Mouse (Mus musculus) forebrain, embryonic 14.5 days (tissue): ENCODE results near the gene Pcgf2. TPM values are rescaled to one million over a fixed set of nuclear protein-coding genes. Genes with fewer than 3 reads are reported as not detected.

Experiments
- ATAC-seq: fragments of 200-750 bp; cut with Nextera tagmentation; 2 replicates; pipeline ENCODE4 v1.8.0; 2017; ENCODE audit warnings: mild to moderate bottlenecking, moderate library complexity
- DNase-seq: peaks from one replicate; pipeline ENCODE4 v3.0.0-alpha.2; 2015; ENCODE audit warnings: low spot score
- H3K27ac ChIP-seq: fragments of 300-500 bp; sonication (generic); 2 replicates; pipeline ENCODE4 v1.5.1; 2014; ENCODE audit warnings: low read depth, mild to moderate bottlenecking, control low read depth, low read length, moderate library complexity
- H3K27me3 ChIP-seq: fragments of 300-500 bp; sonication (generic); replicated peaks from 2 replicates; pipeline ENCODE4 v1.6.1; 2014; ENCODE audit warnings: low read length, control low read depth, mixed read lengths; ENCODE audit not compliant: control insufficient read depth, insufficient read depth
- H3K36me3 ChIP-seq: fragments of 300-500 bp; sonication (generic); 2 replicates; pipeline ENCODE4 v1.6.1; 2014; ENCODE audit warnings: low read length, control low read depth; ENCODE audit not compliant: control insufficient read depth, insufficient read depth
- H3K4me1 ChIP-seq: fragments of 300-500 bp; sonication (generic); 2 replicates; pipeline ENCODE4 v1.6.1; 2014; ENCODE audit warnings: antibody characterized with exemption, low read length, control low read depth; ENCODE audit not compliant: control insufficient read depth, insufficient read depth
- H3K4me2 ChIP-seq: fragments of 300-500 bp; sonication (generic); 2 replicates; pipeline ENCODE4 v1.6.1; 2014; ENCODE audit warnings: mild to moderate bottlenecking, control low read depth, low read length
- H3K4me3 ChIP-seq: fragments of 300-500 bp; sonication (generic); 2 replicates; pipeline ENCODE4 v1.5.1; 2014; ENCODE audit warnings: low read depth, low read length, control low read depth
- H3K9ac ChIP-seq: fragments of 300-500 bp; sonication (generic); 2 replicates; pipeline ENCODE4 v1.6.1; 2014; ENCODE audit warnings: mild to moderate bottlenecking, low read length, control low read depth, moderate library complexity
- H3K9me3 ChIP-seq: fragments of 300-500 bp; sonication (generic); replicated peaks from 2 replicates; pipeline ENCODE4 v1.6.1; 2016; ENCODE audit warnings: low read length, control low read depth, mixed read lengths; ENCODE audit not compliant: control insufficient read depth
- WGBS: fragments of 180-500 bp; shearing (Covaris S2); extraction: QIAGEN DNeasy Blood & Tissue Kit; methylation state at CpG from one replicate; pipeline ENCODE4 v1.1.7; 2014; 5-methylcytosine and 5-hydroxymethylcytosine counted together
- polyA plus RNA-seq: library from polyadenylated mRNA; unstranded; fragments of >200 nt; fragmentation: Nextera tagmentation; extraction: Ambion mirVana; gene quantifications from 2 replicates; pipeline ENCODE4 v1.2.1, GENCODE M21; 2014

Gene Pcgf2
- polyA plus RNA-seq, 1 experiment from 2014 or later: 17.6 TPM

DNA sequence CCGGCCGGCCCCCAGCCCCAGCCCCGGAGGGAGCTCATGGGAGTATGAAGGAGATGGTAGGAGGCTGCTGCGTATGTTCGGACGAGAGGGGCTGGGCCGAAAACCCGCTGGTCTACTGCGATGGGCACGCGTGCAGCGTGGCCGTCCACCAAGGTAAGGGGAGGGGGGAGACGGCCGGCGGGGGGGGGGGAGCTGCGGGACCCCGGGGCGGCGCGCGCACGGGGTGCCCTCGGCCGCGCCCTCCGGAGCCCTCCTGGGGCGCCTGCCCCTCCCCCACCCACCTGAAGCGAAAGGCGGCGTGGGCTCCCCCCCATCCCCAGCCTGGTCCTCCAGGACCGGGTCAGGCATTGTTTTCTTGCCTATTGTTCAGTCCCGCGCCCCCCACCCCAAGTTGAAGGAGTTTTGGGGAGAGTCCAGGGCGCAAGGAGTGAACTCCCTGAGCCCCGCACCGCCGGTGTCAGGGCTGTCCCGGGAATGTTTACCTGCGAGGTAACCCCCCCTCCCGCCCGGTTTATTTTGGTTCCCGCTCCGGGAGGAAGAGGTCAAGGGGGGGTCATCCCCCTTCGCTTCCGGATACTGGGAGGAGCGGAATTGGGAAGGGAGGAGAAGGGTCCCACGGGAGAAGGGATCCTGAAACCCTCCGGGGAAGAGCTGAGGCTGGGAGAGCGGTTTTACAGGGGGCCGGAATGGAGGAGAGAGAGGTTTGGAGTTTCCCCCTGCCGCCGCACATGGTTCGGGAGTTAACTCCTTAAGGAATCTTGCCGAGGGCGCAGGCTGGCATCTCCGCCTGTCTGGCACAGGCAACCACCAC is 36.6 kb downstream of the Pcgf2 start:
- ATAC-seq (peak; percentile 32), DNase-seq (peak; percentile 73)
- under 1% methylated on average over 31 of the region's 57 CpGs for WGBS
- peaks cover 21% of the 10 kb centered on the region for H3K36me3 ChIP-seq
- H3K9me3 ChIP-seq: no peaks in the 10 kb centered on the region
- H3K27ac ChIP-seq: peak overlapping the region; percentile 82
- H3K4me1 ChIP-seq: peaks cover 27% of the 10 kb centered on the region
- peak overlapping the region; percentile 69 for H3K4me3 ChIP-seq
- H3K4me2 ChIP-seq: peak overlapping the region; percentile 79
- H3K9ac ChIP-seq: peak overlapping the region; percentile 89
- H3K27me3 ChIP-seq: peaks cover 17% of the 10 kb centered on the region

GRCm38 (mm10) chr11:97662893-97663527 is 37.3 kb downstream of the Pcgf2 start, which contains the start of gene Mllt6:
Gene Mllt6 (plus strand): TSS chr11:97663414.
- H3K27me3 ChIP-seq: peaks cover 17% of the 10 kb centered on the region
- H3K9me3 ChIP-seq: no peaks in the 10 kb centered on the region
- H3K4me3 ChIP-seq: peak within 1 kb of the TSS; percentile 69
- peak; percentile 65 for ATAC-seq
- WGBS: under 1% methylated on average over 32 of the region's 76 CpGs
- H3K4me2 ChIP-seq: peak within 1 kb of the TSS; percentile 79
- H3K36me3 ChIP-seq: peaks cover 16% of the 10 kb centered on the region
- H3K27ac ChIP-seq: peak within 1 kb of the TSS; percentile 82
- H3K9ac ChIP-seq: peak within 1 kb of the TSS; percentile 89
- H3K4me1 ChIP-seq: peaks cover 27% of the 10 kb centered on the region
- DNase-seq: peak; percentile 93

GRCm38 (mm10) chr11:97662207-97662892 is 37.9 kb downstream of the Pcgf2 start:
- H3K27ac ChIP-seq: no peak overlapping the region

DNA sequence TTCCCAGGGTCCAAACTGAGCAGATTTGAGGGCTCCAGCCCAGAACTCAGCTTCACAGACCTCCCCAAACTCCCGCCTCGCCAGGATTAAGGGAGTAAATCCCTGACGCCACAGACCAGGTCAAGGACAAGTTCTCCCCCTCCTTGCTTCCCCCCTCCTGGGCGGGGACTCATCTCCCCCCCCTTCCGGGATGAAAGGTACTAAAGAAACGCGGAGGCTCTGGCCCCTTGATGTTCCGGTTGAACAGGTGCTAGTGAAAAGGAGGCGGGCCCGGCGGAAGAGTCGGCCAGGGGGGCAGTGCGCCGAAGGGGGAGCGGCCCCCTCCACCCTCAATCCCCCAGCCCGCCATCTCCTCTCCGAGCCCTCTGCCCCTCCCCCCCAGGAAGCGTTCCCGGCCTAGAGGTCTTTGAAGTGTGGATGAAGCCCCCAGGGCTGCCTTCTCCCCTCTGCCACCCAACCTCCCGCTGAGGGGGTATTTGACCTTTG is 38.6 kb downstream of the Pcgf2 start:
- Histone ChIP-seq H3K9ac (no peak overlapping the region; the same call in 1 of the 2 replicates), H3K4me1 (peaks cover 27% of the 10 kb centered on the region), H3K27ac (no peak overlapping the region), H3K27me3 (peaks cover 17% of the 10 kb centered on the region), H3K9me3 (no peaks in the 10 kb centered on the region), H3K4me2 (peak overlapping the region; percentile 79), H3K4me3 (peak overlapping the region; percentile 17), H3K36me3 (peaks cover 6% of the 10 kb centered on the region)
- DNase-seq (no peak), ATAC-seq (no peak)
- 1% methylated on average over 20 of the region's 20 CpGs for WGBS

More at GRCm38 (mm10) chr11:97662207-97662892, 37.9 kb downstream of the Pcgf2 start:
- peaks cover 27% of the 10 kb centered on the region for H3K4me1 ChIP-seq
- peaks cover 17% of the 10 kb centered on the region for H3K27me3 ChIP-seq
- peak overlapping the region; percentile 79 for H3K4me2 ChIP-seq
- 3% methylated on average over 21 of the region's 21 CpGs for WGBS
- peak overlapping the region; percentile 89; the same call in 1 of the 2 replicates for H3K9ac ChIP-seq
- DNase-seq (no peak), ATAC-seq (no peak)
- H3K36me3 ChIP-seq: peaks cover 12% of the 10 kb centered on the region
- peak overlapping the region; percentile 69 for H3K4me3 ChIP-seq
- no peaks in the 10 kb centered on the region for H3K9me3 ChIP-seq

DNA sequence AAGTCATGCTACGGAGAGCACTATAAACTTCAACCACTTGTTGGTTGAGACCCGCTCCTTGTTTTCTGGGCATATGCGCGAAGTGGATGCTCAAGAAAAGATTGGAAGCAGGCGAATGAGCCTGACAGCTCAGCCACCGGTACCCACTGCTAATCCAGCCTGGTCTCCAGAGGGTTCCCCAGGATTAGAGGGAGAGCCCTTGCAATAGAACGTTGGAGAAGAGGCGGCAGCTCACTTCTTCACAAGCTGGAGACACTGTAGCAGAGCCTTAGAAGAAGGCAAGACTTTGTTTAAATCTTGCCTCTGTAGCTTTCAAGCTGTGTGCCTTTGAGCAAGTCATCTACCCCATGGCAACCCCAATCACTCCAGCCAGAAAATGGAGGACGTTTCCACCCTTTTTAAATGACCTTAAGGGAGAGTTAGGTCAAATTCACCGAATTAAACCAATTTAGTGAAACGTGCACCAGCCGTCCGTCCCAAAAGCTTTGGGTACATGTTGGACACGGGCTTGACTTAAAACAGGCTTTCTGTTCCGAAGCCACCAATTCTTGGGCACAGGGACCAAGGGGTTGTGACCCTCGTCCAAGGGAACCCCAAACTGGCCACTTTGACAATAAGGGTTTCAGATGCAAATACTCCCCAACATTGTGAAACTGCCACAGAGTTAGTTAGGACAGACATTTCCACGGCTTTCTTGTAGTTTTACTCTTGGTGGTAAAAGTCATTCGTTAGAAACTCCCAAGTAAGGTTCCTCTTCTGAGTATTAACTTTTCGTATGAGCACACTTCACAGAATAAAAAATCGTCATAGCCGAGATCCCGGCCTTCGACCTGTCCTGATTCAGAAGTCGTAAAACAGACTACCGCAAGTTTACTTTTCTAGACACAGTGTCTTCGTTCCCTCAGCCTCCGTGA is 39.3 kb downstream of the Pcgf2 start:
- WGBS: 5% methylated on average over 27 of the region's 27 CpGs
- Histone ChIP-seq H3K27ac (no peak overlapping the region), H3K9me3 (no peaks in the 10 kb centered on the region), H3K9ac (peak overlapping the region; percentile 84), H3K27me3 (peaks cover 17% of the 10 kb centered on the region), H3K36me3 (peaks cover 3% of the 10 kb centered on the region; the same call in 1 of the 2 replicates), H3K4me1 (peaks cover 27% of the 10 kb centered on the region), H3K4me3 (peak overlapping the region; percentile 67), H3K4me2 (peak overlapping the region; percentile 79)
- ATAC-seq (no peak), DNase-seq (no peak)

DNA sequence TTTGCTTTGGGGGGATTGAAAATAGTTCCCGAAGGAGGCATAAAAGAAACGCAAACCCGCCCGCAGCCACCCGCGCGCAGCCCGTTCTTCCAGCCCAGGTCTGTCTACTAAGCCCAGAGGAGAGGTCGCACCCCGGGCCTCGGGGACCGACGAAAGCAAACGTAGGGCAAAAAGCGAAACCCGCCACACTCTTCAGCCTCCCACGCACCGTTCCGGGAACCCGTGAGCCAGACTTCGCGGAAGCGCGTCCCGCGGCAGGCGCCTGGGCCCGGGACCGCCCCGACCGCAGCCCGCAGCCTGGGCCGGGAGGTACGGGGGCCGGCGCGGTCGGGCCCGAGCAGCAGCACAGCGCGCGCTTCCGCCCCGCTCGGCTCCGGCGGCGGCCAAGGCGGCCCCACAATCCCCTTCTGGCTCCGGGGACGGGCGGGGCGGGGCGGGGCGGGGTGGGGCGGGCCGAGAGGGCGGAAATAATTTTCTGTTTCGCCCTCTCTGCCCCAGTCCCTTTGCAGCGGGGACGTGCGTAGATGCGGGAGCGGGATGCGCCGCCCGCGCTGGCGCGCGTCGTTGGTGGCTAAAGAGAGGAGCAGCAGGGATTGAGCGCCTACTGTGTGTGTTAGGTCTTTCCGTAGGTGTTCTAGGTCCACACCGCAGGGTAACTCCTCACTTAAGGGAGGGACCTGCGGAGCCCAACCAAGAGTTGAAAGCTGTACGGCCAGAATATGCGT is 40.1 kb downstream of the Pcgf2 start:
- H3K4me1 ChIP-seq: peaks cover 27% of the 10 kb centered on the region
- WGBS: under 1% methylated on average over 60 of the region's 78 CpGs
- peak overlapping the region; percentile 84 for H3K9ac ChIP-seq
- H3K27me3 ChIP-seq: peaks cover 17% of the 10 kb centered on the region
- peak overlapping the region; percentile 67 for H3K4me3 ChIP-seq
- H3K27ac ChIP-seq: peak overlapping the region; percentile 44; the same call in 1 of the 2 replicates
- peak; percentile 80 for DNase-seq
- H3K9me3 ChIP-seq: no peaks in the 10 kb centered on the region
- peak overlapping the region; percentile 79 for H3K4me2 ChIP-seq
- peak; percentile 89 for ATAC-seq
- H3K36me3 ChIP-seq: no peaks in the 10 kb centered on the region

DNA sequence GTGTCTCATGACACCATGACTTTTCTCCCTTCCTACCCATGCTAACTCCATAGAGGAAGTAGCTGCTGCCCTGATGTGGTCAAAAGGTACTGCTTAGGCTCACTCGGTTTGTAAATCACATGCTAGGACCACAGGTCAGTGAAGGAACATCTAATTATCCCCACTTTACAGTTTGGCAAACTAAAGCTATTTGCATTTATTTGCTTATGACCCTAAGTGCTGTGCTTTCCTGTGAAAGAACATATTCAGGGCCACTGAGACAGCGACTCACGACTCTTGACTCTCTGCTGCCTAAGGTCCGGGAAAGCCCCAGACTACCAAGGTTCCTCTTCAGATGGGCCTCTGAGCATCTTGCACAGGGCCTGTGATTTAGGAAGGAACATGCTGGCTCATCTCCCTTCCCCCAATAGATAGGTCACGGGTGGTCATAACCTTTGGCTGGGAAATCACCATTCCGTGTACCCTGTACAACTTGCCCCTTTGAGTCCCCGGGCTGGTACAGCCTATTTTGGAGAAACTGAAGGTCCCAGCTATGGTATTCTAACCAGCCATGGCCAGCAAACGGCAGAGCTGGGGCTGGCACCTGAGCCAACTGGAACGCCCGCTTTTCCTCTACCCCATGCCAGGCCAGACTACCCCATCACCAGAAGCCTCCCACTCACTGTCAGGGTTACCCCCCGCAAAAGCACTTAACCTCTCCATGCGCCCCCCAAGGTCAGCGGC is 40.9 kb downstream of the Pcgf2 start:
- H3K9me3 ChIP-seq: no peaks in the 10 kb centered on the region

More for the DNA sequence above, 40.9 kb downstream of the Pcgf2 start:
- H3K27ac ChIP-seq: peak overlapping the region; percentile 44; the same call in 1 of the 2 replicates
- H3K4me3 ChIP-seq: peak overlapping the region; percentile 67
- WGBS: 12% methylated on average over 13 of the region's 13 CpGs
- peaks cover 21% of the 10 kb centered on the region for H3K4me1 ChIP-seq
- DNase-seq (no peak), ATAC-seq (0 out of 2 replicates have a peak, but pooled peaks have one; percentile 15)
- peak overlapping the region; percentile 84 for H3K9ac ChIP-seq
- H3K27me3 ChIP-seq: peaks cover 17% of the 10 kb centered on the region
- no peaks in the 10 kb centered on the region for H3K36me3 ChIP-seq
- H3K4me2 ChIP-seq: peak overlapping the region; percentile 79
